Mouse (Mus musculus): ENCODE measurements around the gene Lgals9.

The Lgals9 gene

GRCm38 (mm10) chr11:78916410-78916809 lies 68.3 kb downstream of the Lgals9 start:
- DNase-seq = no peak

- DNase-seq = no peak
Observed at GRCm38 (mm10) chr11:78915473-78915872, 69.3 kb downstream of the Lgals9 start.

Data from thymus, postnatal 4 days (tissue).